Mouse (Mus musculus) T-cell, adult 2 months (primary cell): Measurements from ENCODE around the gene Gm11238.
"Not testable (repeated sequence)": the region's sequence is repeated elsewhere in the genome, so short reads cannot be mapped to it uniquely, and the experiment has no call there.

Experiments
- DNase-seq: peaks from one replicate; pipeline ENCODE4 v3.0.0; 2022; ENCODE audit warnings: low spot score

Gm11238 gene

DNA sequence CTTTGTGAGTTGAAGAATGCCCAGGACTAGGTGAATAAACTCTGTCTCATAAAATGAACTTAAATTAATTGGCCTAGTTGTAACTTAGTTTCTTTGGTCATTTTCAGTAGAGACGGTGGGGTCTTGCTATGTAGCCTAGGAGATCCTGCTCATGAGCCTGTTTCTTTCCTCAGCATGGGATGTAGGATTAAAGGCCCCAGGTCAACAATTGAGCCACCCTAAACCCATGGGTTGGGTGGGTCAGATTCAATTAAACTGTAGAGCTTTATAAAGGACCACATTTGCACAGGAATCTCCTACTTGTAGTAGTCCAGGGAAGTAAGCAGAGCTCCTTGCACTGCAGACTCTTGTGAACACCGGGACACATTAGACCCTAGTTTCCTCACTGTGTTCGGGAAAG, at the start of gene Gm11238:
Gene Gm11238 (plus strand): TSS at position 301 of the 400 bp plus-strand sequence.
- DNase-seq = not testable (repeated sequence)

- no peak for DNase-seq
These were observed 8.4 kb upstream of the Gm11238 start for GRCm38 (mm10) chr4:73599248-73599647.

DNA sequence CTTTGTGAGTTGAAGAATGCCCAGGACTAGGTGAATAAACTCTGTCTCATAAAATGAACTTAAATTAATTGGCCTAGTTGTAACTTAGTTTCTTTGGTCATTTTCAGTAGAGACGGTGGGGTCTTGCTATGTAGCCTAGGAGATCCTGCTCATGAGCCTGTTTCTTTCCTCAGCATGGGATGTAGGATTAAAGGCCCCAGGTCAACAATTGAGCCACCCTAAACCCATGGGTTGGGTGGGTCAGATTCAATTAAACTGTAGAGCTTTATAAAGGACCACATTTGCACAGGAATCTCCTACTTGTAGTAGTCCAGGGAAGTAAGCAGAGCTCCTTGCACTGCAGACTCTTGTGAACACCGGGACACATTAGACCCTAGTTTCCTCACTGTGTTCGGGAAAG, 15.0 kb downstream of the Gm11238 start, which contains the start of gene Gm11237:
Gene Gm11237 (plus strand): TSS at position 301 of the 400 bp plus-strand sequence.
- not testable (repeated sequence) for DNase-seq

DNA sequence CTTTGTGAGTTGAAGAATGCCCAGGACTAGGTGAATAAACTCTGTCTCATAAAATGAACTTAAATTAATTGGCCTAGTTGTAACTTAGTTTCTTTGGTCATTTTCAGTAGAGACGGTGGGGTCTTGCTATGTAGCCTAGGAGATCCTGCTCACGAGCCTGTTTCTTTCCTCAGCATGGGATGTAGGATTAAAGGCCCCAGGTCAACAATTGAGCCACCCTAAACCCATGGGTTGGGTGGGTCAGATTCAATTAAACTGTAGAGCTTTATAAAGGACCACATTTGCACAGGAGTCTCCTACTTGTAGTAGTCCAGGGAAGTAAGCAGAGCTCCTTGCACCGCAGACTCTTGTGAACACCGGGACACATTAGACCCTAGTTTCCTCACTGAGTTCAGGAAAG, 30.1 kb downstream of the Gm11238 start, which contains the start of gene Gm11236:
Gene Gm11236 (plus strand): TSS at position 301 of the 400 bp plus-strand sequence.
- not testable (repeated sequence) for DNase-seq

DNA sequence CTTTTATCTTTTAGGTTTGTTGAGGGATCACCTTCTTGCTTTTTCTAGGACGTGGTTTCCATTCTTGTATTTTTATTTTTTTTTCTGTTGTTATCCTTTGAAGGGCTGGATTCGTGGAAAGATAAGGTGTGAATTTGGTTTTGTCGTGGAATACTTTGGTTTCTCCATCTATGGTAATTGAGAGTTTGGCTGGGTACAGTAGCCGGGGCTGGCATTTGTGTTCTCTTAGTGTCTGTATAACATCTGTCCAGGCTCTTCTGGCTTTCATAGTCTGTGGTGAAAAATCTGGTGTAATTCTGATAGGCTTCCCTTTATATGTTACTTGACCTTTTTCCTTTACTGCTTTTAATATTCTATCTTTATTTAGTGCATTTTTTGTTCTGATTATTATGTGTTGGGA, 54.2 kb downstream of the Gm11238 start:
- DNase-seq = not testable (repeated sequence)

DNA sequence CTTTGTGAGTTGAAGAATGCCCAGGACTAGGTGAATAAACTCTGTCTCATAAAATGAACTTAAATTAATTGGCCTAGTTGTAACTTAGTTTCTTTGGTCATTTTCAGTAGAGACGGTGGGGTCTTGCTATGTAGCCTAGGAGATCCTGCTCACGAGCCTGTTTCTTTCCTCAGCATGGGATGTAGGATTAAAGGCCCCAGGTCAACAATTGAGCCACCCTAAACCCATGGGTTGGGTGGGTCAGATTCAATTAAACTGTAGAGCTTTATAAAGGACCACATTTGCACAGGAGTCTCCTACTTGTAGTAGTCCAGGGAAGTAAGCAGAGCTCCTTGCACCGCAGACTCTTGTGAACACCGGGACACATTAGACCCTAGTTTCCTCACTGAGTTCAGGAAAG, 60.4 kb downstream of the Gm11238 start, which contains the start of gene Gm11239:
Gene Gm11239 (plus strand): TSS at position 301 of the 400 bp plus-strand sequence.
- not testable (repeated sequence) for DNase-seq

DNA sequence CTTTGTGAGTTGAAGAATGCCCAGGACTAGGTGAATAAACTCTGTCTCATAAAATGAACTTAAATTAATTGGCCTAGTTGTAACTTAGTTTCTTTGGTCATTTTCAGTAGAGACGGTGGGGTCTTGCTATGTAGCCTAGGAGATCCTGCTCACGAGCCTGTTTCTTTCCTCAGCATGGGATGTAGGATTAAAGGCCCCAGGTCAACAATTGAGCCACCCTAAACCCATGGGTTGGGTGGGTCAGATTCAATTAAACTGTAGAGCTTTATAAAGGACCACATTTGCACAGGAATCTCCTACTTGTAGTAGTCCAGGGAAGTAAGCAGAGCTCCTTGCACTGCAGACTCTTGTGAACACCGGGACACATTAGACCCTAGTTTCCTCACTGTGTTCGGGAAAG, 75.5 kb downstream of the Gm11238 start, which contains the start of gene Gm428:
Gene Gm428 (plus strand): TSS at position 301 of the 400 bp plus-strand sequence.
- DNase-seq = not testable (repeated sequence)
